Mouse (Mus musculus): ENCODE measurements around the gene Sarm1.

Sarm1 gene

DNA sequence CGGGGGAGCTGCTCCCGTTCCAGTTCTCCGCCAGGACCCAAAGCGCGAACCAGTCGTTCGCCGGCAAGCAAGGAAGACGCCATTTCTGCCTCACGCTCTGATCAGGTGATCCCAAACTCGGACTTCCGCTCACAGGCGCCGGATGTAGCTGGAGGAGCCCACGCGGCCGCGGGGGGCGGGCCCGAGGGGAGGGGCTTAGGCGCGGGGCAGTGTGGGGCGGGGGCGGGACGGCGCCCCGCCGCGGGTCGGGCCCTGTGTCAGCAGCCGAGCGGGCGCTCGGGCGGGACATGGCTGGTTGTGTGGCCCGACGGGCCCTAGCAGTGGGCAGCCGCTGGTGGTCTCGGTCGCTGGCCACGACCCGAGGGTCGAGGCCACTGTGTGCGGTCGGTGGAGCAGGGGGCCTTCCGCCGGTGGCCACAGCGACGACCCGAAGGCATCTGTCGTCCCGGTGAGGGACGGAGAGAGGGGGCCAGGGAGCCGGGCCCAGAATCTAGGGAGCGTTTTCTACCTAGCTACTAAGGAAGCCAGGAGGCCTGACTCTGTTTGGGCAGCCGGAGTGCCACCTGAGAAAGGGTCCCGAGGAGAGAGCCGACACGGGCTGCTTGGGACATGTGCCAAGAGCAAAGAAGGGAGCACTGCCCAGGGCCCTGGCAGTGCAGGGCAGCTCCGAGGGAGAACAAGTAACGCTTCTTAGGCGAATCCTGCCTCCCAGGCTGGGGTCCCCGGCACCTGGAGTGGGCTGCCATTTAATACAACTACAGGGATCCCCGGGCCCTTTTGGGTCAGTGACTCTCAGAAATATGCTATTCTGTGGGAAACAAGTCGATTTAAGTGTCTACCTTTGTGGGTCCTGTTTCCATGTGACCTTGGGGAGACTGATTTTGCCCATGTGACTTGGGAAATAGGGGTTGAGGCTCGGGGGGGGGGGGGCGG is 14.7 kb upstream of the Sarm1 start, which contains the start of the genes Tmem199 and Poldip2:
TSS of gene Tmem199 (minus strand) at position 148 of the 933 bp plus-strand sequence.
TSS of gene Poldip2 (plus strand) at position 169 of the 933 bp plus-strand sequence.
- peak; percentile 85 to 92 for DNase-seq (ENCODE audit: low spot score in 2 of 2)

DNA sequence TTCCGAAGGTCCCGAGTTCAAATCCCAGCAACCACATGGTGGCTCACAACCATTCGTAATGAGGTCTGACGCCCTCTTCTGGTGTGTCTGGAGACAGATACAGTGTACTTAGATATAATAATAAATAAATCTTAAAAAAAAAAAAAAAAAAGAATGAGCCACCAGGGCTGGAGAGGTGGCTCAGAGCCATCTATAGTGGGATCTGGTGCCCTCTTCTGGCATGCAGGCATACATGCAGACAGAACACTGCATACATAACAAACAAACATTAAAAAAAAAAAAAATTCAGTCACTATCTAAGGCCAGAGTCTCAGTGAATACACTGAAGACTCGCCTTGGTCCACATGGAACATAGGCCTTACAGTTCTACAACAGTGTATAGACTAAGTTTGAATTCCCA is 11.6 kb upstream of the Sarm1 start:
- no peak for DNase-seq (ENCODE audit: low spot score in 2 of 2)

DNA sequence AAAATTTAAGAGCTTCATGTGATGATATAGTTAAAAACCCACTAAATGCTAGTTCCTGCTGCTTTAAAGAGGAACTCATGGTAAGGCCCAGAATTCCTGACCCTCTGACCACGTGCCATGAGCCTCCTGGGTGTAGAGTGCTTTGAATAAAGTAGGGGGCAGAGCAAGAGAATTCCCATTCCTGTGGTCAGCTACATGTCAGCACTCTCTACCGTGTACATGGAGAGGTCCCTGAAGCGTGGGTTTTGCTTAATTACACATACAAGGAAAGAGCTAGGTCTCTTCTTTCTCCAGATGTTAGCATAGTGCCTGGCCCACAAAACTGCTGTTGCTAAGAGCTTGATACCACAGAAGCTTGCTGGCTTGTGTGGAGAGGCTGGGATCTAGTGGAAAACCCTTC is 7.9 kb upstream of the Sarm1 start:
- no peak for DNase-seq (ENCODE audit: low spot score in 2 of 2)

DNA sequence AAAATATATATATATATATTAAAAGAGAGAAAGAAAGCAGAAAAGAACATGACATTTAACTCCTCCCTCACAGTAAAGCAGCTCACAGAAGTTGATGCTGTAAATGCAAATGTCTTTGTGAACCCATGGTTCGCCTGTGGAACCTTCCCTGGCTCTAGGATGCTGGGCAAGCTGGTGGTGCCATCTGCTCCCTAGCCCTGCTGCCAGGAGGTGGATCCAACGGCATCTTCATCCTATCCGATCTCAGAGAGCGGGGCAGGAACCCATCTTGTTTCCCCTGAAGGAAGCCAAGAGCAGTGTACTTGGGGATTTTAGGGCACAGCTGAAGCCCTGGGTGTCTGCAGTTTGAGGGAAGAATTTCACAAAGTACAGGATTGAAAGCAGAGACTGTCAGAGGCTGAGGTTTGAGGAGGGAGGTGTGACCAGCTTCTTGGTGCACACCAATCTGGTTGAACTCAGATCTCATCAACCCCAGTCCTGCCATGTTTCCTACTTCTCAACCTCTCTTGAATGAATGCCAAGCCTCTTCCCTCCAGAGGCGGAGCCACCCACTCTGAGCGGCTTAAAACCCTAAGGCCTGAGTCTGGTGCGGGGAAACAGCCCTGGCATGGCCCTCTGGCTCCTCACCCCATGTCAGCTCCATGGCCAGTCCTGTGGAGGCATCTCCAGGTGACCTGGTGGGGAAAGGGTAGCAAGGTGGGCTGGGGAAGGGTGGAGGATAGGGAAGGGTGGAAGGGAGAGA is 5.5 kb upstream of the Sarm1 start, which contains the start of gene Sebox:
TSS of gene Sebox (plus strand) at position 539 of the 742 bp plus-strand sequence.
- DNase-seq (ENCODE audit: low spot score in 2 of 2): no peak

DNA sequence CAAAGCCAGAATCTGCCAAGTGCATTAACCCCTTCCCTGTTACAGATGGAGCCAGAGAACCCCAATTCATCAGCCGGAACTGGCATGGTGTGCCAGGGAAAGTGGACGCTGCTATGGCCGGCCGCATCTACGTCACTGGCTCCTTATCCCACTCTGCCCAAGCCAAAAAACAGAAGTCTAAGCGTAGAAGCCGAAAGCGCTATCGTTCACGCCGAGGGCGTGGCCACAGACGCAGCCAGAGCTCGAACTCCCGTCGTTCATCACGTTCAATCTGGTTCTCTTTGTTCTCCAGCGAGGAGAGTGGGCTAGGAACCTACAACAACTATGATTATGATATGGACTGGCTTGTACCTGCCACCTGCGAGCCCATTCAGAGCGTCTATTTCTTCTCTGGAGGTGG is 4.0 kb upstream of the Sarm1 start:
- DNase-seq (ENCODE audit: low spot score in 2 of 2): no peak

DNA sequence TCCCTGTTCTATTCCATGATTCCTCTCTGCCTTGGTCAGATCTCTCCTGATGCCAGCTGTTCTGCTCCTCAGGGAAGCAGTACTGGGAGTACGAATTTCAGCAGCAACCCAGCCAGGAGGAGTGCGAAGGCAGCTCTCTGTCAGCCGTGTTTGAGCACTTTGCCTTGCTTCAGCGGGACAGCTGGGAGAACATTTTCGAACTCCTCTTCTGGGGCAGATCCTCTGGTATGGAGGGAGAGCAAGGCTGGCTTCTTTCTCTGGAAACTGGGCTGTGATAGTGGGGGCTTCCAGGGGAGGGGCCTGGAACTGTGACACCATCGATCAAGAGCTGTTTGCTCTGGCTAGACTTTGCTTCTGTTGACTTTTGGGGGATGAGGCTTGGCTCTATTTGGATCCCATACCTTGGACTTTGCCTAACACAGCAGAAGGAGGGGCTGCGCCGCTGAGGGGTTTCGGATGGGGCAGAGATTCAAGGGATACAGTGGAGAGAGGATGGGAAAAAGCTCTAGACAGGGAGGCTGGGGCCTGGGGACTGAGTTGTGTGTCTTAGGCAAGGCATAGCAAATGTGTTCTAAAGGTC is 3.2 kb upstream of the Sarm1 start:
- no peak for DNase-seq (ENCODE audit: low spot score in 2 of 2)

DNA sequence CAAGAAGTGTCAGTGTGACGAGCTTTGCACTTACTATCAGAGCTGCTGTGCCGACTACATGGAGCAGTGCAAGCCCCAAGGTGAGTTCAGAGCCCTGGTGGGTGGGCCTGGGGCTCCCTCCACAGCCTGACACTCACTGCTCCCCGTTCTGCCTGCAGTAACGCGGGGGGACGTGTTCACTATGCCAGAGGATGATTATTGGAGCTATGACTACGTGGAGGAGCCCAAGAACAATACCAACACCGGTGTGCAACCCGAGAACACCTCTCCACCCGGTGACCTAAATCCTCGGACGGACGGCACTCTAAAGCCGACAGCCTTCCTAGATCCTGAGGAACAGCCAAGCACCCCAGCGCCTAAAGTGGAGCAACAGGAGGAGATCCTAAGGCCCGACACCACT is 2.0 kb upstream of the Sarm1 start:
- no peak for DNase-seq (ENCODE audit: low spot score in 2 of 2)

DNA sequence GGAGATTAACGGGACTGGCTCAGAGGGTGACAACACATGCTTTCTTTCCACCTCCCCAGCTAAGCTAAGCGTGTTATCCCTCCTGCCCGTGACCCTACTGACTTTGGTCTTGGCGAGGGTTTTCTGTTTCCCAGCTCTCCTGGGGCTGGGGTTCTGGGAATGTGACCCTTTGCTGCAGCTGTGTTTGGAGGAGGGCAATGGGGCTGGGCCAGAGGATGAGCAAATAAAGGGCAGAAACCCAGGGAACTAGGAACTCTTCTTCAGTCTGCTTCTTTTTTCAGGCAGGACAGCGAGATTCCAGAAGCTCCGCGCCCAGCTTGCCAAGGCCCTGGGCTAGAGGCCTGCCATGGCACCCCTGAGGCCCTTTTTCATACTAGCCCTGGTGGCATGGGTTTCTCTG is 1.4 kb upstream of the Sarm1 start, which contains the start of gene Vtn:
TSS of gene Vtn (plus strand) at position 88 of the 400 bp plus-strand sequence.
- no peak for DNase-seq (ENCODE audit: low spot score in 2 of 2)

DNA sequence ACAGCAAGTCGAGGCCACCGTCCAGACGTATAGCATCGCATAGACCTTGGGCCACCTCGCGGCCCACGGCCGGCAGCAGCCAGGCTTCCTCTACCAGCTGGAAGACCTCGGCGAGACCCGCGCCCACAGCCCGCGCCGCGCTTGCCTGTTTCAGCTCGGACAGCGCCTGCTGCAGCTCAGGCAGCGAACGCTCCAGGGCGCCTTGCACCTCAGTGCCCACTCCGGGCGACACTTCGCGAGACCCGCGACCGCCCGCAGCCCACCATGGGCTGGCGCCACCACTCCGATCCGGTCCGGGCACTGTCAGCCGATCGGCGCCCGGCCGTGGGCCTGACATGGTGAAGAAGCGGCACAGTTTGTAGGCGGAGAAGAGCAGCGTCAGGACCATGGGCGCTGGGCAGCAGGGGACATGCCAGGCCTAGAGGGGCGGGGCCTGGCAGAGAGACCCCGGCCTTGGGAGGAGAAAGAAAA is 448 bp downstream of the Sarm1 start:
- DNase-seq (ENCODE audit: low spot score in 2 of 2): peak in 1 of 2 experiments; percentile 69

DNA sequence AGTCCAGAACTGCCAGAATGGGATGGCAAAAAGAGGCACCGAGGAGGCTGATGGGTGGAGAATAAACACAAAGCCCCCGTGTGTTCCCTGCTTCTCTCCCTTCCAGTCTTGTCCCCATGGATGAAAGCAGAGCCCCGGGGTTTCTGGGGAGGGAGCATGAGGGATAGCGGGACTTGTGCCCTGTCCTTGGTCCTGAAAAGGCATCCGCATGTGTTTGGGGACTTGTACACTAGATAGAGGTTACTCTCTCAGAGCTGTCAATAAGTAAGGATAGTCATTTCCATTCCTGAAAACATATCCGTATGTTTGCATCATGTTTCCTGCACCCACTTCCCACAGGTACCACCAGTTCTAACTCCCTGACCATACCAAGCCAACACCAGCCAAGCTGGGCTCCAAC is 1.6 kb downstream of the Sarm1 start:
- DNase-seq (ENCODE audit: low spot score in 2 of 2): no peak

DNA sequence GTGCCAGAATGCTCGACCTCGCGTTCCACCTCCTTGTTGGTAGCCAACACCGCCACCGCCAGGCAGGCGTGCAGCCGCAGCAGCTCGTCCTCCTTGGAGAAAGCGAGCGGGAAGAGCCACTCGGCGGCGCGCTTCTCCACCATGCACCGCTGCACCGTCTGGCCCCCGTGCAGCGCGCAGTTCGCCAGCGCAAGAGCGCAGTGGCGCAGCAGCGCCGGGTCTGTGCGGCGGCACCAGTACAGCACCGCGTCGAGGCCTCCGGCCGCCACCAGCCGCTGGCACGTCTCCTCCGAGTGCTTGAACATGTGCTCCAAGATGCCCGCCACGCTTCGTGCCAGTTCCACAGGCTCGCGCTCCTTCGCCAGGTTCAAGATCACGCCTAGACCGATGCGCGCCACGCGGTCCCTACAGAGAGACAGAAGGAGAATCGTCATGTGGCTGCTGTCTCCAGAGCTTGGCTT is 6.7 kb downstream of the Sarm1 start:
- DNase-seq (ENCODE audit: low spot score in 2 of 2): no peak

DNA sequence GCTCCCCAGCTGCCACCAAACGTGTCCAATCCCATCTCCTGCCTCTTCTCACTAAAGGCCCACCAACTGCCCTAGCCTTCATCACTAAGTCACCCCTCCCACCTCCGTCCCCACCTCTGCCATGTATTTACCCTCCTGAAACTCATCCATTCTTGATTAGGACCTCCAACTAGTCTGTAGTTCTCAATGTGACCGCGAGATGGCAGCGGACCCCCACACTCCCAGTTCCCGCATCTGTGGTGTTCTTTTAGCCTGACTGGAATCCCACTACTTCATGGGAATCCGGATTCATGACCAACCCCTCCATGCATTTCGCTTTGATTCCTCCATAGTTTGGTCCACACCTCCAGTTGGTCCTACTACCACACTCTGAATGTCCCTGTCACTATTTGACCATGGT is 9.4 kb downstream of the Sarm1 start:
- peak; percentile 52 to 79 for DNase-seq (ENCODE audit: low spot score in 2 of 2)

DNA sequence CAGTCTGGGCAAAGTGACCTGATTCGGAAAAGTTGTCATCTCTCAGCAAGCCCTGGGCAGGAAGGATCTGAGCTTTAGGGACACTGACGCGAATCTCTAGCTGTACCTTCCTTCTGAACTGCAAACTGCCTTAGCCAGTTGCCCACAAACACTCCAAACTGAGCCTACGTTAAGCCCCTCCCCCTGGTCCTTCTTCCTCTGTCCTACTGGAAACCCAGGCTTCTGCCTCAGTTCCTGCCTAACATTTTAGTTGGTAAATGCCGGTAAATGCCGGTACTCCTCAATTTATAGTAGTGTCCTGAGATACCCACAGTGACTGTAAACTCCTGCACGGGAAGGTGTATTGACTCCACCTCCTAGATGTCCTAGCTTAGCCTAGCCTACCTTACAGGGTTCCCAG is 13.9 kb downstream of the Sarm1 start:
- no peak for DNase-seq (ENCODE audit: low spot score in 2 of 2)

DNA sequence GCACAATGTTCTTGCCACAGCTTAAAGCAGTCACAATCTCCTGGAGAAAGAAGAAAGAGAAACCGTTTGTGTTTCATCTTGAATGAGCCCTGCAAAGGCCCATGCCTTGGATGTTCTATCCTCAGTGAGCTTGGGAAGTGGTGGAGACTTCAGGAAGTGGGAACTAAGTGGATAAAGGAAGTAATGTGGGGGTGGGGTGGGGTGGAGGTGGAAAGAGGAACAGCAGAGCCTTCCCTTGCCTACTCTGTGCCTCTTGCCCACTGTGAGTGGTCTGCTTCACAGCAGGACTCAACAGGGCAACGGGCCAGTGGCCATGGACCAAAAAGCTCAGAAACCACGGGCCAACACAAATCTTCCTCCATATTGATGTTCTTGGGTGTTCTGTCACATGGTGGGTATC is 22.3 kb downstream of the Sarm1 start:
- no peak for DNase-seq (ENCODE audit: low spot score in 2 of 2)

DNA sequence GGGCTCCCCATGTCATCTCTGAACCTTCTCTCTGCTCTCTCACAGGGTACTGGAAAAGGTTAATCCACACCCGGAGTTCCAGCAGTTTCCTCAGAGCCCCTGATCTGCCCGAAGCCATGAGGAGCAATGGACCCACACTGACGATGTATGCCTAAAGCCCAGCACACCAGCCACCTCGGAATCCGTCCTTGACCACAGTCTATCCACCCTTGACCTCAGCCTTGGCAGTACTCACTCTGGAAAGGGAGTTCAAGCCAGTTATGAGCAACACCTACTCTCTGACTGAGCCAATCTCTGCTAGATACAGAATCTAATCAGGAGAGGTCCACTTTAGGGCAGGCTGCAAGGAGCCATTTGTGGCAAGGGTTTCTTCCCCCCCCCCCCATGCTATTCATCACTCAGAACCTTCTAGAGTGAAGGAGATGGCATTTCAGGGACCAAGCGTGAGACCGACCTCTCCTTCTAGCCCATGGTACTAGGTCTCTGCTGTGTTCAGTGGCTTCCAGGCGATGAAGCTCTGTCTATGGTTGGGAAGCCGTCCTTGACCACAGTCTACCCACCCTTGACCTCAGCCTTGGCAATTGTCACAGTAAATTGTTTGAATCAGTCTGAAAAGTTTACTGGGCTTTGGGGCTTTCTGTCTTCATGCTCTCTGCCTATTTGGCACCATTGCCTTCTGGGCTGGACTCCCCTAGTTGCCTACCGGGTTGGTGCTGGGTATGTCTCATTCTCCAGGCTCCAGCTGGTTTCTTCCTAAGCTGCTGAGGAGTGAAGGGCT is 26.0 kb downstream of the Sarm1 start:
- no peak for DNase-seq (ENCODE audit: low spot score in 2 of 2)

DNA sequence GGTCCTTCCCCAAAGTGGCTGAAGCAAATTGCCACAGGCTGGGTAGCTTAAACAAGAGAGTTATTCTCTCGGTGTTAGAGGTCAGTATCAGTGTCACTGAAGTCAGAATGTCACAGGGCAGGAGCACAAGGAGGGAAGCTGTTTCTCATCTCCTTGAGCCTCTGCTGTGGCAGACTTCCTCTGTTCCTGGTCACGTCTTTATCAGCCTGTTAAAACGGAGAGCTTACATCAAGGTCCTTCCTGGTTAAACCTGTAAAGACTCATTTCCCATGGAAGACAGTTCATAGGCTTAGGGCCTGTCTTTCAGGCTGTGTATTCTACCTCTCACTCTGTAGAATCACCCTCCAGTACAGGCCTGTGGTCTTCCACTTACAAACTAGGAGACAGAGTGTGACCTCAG is 29.6 kb downstream of the Sarm1 start:
- DNase-seq (ENCODE audit: low spot score in 2 of 2): no peak

DNA sequence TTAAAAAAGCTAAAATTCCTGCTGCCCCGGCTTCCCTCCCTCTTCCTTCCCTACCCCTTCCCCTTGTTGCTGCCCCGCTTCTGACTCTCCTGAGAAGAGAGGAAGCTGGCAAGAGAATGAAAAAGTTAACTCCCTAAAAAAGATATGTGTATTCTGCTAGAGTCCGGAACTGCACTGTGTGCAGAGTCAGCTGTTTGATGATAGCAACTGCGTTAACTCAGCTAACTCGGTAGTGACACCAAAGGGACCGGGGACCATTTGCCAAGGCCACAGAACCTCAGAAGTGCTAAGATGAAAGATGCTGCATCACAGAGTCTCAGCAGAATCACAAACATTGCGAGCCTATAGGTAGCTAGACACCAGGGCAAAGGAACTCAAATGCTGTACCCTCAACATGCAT is 30.0 kb downstream of the Sarm1 start:
- no peak for DNase-seq (ENCODE audit: low spot score in 2 of 2)

DNA sequence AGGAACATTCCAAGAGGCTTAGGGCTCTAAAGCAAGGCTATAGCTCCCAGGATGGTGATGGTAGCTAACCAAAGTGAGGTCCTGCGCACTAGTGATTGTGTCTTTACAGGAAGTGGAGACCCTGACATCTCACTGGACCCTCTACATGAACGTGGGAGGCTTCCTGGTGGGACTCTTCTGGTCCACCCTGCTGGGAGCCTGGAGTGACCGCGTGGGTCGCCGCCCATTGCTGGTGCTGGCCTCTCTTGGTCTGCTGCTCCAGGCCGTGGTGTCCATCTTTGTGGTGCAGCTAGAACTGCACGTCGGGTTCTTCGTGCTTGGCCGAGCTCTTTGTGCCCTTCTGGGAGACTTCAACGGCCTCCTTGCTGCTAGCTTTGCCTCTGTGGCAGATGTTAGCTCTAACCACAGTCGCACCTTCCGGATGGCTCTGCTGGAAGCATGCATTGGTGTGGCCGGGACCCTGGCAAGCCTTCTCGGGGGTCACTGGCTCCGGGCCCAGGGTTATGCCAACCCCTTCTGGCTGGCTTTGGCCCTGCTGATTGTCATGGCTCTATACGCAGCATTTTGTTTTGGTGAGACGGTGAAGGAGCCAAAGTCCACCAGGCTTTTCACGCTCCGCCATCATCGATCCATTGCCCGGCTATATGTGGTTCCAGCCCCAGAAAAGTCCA is 31.2 kb downstream of the Sarm1 start:
- no peak for DNase-seq (ENCODE audit: low spot score in 2 of 2)

DNA sequence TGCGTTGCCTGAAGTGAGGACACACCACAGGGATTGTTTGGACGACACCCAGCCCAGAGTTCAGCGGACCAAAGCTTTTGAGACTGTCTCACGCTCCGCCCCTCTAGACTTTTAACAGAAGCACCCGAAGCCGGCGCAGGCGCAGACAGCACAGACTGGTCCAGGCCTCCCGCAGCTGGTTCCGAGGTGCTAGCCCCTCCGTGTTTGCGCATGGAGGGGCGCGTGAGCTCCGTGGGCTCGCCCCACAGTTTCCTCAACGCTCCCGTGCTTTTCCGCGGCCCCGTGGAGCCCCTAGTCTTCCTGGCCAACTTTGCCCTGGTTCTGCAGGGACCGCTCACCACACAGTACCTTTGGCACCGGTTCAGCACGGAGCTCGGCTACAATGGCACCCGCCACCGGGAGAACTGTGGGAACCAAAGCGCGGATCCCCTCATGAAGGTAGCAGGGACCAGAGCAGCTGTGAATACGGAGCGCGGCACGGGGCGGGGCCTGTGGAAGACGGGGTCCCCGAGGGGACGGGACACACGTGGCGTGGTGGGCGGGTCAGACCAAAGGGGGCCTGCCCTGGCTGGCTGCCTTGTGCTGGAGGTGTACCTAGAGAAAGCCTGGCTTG is 31.9 kb downstream of the Sarm1 start, which contains the start of gene Slc46a1:
TSS of gene Slc46a1 (plus strand) at position 130 of the 613 bp plus-strand sequence.
- peak; percentile 69 to 84 for DNase-seq (ENCODE audit: low spot score in 2 of 2)

DNA sequence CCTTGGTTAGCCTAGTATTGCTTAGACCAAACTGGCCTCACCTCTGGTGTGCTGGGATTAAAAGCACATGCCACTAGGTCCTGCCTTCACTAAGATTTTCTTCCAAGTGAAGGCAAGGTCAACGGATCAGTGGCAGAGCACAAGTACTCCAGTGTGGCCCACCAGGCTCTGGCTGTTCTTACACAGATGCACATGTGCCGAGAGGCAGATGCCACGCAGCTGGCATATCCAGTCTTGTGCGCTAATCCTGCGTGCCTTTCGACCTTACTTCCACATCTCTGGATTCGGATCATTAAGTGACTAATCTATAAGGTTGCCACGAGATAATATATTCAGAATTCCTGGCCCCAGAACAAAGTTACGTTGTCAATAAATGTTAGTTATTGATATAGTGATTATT is 32.4 kb downstream of the Sarm1 start:
- no peak for DNase-seq (ENCODE audit: low spot score in 2 of 2)

Data from spleen, postnatal 4 days (tissue).